Mouse (Mus musculus) urinary bladder, postnatal 25 days (tissue): ENCODE data around the gene Selp.

Experiments used
- DNase-seq: peaks from one replicate; pipeline ENCODE4 v3.0.0; 2022; ENCODE audit warnings: low spot score

Selp gene

DNA sequence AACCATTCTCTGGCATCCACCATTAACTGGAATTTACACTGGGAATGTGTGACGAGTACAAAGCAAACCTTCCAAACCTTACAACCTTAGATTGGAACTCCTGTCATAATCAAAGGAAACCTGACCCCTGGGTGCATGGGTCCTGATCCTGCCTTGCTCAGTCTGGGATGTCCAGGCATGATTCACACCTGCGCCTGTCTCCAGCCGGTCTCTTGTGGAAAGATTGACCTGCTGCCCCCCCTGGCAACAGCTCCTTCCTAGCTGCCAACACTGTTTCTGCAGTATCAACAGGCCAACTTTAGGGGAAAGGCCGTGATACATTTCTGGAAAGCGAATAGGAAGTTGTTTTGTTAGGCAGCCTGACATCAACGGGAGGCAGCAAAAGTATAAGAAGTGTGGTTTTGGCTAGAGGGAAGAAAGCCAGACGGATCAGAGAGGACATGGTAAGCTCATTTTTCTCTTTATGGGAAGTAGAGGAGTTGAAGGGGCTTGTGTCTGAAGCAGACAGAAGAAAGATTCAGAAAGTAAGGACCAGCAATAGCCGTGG is at the start of gene Selp:
Gene Selp (plus strand): TSS at position 318 of the 547 bp plus-strand sequence.
- no peak for DNase-seq

DNA sequence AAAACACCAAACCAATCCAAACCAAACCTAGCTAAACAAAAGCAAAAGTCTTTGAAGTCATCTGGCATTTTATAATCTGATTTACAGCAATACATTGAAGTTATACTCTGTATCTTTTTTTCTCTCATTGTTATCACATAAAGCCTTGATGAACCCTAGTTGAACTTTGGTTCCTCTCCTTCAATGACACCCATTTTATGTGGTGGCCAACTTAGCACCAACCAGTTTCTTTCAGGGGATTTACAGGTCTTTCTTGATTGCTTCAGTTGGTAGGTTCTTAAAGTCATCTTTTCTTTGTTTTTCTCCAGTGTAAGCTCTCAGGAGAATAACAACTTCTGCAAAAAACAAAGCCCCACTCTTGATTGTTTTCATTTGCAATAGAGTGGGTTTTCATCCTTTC is 45.8 kb upstream of the Selp start:
- no peak for DNase-seq

DNA sequence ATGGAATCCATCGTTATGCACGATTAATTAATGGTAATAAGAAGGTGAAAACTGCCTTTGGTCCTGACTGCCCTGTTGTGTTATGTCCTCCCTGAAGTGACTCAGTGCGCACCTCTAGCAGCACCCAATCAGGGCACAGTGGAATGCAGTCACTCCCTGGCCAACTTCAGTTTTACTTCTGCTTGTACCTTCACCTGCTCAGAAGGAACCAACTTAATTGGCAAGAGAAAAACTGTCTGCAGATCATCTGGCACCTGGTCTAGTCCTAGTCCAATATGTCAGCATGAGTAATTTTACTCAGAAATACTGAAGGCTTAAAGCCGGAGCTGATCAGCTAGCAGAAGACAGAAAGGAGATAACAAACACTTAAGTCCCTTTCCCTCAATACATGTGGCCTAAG is 44.6 kb upstream of the Selp start:
- DNase-seq, result no peak

DNA sequence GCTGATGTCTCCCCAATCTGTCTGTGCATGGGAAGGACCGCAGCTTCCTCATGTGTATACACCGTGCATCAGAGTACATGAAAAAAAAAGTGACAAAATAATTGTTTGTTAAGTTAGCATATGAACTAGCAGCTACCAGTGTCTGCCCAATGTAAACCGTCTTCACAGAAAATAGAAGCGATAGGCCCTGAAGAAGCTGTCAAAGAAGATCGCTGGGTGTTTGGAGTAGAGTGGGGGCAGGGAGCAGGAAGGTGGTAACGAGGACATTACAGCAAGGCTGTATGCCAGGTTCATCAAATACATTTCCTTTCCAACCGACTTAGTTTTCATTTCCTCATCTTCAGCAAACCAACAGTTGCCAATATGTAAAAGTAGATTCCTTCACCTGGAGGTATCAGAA is 44.0 kb upstream of the Selp start:
- DNase-seq, result no peak

DNA sequence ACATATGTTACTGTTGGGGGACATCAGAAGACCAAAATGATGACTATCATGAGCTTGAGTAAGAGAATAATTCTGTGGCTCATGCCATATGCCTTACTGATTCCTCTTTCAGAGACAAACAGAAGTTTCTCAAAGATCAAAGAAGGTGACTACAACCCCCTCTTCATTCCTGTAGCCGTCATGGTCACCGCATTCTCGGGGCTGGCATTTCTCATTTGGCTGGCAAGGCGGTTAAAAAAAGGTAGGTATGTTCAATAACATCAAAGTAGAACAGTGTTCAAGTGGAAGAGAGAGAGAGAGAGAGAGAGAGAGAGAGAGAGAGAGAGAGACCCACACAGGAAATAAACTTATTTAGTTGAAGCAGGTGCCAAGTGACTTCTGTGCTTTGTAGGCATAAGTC is 43.1 kb upstream of the Selp start:
- DNase-seq, result no peak

DNA sequence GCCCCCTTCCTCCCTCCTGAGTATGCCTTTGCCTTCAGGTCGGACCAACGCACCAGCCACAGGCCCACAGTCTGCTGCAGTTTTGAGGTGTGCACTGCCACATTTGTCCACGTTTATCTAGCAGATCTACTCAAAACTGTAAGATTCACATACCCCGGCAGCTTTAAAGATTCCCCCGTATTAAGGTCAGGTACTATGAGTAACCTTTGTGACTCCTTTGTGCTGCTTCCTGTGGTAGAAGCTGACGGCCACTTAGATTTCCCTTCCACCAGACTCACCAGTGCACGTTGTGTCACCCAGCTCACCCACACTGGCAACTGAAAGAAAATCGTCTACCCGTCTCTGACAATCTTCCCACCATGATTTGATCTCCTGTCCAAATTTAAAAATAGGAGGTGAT is 42.0 kb upstream of the Selp start:
- no peak for DNase-seq

DNA sequence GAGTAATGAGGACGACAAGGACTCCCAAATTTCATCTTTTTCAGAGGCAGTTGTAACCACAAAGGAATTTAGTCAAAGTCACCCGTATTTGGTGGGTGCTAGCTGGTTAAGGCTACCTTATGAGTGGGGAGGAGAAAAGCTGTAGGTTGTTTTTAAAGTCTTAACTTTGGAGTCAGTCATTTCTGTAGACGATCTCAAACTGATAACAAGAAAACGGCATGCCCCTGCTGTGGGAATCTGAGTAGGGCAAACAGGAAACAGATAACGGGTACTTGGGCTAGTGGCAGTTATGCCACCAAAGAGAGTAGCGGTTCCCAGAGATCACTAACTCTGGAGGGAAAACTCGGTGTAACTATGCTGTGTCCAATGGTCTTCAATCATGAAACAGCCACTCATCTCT is 41.3 kb upstream of the Selp start:
- no peak for DNase-seq

DNA sequence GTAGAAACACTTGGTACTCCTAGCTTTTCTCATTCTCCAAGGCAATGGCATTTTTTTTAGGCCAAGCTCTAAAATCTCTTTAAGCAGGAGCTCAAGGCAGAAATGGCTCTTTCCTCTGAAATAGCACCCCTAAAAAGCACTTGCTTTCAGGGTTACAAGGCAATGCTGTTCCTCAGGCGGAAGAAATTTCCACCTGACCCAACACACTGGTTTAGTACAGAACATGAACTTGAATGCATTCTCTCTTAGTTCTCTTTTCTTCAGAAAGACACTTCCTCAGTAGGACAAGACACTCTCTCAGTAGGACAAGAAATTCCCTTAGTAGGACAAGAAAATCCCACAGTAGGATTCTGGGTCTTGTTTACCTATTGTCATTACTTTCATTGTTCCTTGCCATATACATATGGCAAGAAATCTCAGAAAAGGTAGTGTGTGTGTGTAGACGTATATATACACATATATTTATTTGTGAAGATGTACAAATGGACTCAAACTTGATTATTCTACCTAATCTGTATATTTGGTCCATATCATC is 40.4 kb upstream of the Selp start:
- no peak for DNase-seq

DNA sequence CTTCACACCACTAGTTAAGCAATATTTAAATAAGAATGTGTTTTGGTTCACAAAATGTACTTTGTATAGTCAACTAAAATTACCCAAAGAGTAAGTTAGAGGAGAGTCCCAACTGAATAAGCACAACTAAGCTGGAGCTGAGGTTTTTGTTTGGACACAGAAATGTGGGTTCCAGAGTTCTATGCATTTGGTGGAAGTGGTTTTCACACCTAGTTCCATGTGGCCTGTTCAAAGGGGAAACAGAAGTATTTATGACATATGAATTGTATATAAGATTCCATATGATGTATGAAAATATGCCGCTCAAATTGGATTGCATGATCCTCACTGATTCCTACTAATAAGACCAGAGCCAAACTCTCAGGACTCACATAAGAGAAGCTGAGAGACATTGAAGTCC is 39.6 kb upstream of the Selp start:
- DNase-seq, result no peak

DNA sequence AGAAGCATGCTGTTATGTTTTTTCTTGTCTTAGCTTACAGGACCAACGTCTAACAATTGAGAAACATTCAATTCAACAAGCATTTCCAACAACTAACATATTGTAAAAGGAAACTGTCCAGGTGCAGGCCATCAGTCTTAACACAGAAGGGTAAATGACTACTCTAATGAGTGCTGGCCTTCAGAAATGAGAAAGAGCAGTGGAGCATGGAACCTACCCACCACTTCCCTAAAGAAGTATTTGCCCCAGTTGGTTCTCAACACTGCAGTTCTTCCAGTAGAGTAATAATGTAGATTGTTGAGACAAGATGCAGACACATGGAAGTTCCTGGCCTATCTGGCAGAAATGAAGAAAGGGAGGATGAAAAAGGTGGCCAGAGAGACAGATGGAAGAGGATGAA is 38.6 kb upstream of the Selp start:
- no peak for DNase-seq

DNA sequence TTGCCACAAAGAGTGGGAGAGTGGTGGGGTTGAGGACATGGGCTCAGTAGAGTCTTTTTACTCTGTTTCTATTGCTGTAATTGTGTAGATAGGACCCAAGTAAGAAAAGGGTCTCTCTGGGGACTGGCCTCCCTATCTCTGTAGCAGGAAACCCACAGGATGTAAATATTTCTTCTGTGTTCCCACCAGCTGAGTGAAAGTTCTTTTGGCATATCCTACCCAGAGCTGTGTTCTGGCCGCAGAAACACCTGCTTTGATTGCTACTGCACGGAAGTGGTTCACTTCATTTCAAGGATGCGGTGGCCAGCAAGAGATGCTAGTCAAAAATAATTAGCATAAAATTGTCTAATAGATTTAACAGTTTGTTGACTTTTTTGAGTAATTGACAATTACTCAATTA is 38.0 kb upstream of the Selp start:
- DNase-seq, result no peak

DNA sequence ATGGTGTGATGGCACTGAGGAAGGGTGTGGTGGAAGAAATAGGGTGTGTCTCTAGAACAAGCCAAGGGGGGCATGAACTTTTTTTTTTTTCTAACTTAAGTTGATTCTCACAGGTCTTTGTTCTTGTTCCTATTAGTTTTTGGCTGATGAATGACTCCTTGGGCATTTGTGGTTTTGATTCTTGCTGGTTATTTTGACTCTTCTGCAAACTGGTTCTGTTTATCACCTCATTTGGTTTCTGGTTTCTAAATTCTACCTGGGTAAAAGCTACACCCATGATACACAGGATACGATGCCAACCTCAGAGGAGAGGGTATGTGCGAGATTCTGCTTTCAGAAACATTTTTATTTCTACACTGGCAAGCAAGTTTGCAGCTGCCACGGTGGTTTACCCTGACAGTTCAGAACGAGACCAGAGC is 36.7 kb upstream of the Selp start:
- DNase-seq, result no peak

DNA sequence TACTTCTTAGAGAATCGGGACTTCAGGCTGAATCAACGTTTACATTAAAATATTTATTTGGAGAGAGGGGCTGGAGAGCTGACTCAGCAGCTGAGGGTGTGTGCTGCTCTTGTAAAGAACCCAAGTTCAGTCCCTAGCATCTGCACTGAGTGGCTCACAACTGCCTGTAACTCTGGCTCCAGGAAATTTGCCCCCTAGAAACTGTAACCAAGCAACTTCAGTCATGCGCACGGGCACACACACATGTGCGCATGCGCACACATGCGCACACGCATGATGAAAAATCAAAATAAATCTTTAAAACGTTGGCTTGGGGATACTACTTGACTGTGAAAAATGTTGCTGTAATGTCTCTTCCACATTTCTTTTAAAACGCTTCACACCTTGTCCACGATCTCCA is 36.0 kb upstream of the Selp start:
- DNase-seq, result no peak

DNA sequence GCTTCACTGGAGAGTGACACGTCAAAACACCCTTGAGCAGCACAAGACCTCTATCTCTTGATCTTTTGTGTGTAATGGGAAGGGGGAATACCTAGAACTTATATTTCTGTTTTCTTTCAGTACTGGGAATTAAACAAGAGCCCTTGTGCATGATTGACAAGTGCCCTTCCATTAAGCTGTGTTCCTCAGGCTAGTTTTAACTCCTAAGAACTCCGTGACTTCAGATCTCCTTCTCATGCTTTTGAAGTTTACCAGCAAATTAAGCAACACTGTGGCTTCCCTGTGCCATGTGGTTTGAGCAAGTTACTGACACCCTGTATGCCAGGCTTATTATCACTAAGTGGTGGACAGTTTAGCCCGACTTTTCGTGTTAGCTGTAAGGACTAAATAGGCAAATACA is 32.0 kb upstream of the Selp start:
- no peak for DNase-seq

DNA sequence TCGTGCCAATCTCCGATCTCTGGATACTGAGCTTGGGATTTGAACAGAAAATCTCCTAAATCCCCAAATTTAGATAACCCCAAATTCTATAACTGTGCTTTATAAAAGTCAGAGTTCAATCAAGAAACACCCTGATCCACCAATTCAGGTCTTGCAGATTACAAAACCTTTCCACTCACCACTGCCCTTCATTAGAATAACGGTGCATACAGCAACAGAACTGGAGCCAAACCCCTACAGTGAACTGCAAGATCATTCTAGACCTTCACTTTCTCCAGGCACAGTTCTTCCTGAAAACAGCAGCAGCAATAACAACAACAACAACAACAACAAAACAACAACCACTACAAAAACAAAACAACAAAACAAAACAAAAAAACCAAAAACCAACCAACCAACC is 28.3 kb upstream of the Selp start:
- no peak for DNase-seq

DNA sequence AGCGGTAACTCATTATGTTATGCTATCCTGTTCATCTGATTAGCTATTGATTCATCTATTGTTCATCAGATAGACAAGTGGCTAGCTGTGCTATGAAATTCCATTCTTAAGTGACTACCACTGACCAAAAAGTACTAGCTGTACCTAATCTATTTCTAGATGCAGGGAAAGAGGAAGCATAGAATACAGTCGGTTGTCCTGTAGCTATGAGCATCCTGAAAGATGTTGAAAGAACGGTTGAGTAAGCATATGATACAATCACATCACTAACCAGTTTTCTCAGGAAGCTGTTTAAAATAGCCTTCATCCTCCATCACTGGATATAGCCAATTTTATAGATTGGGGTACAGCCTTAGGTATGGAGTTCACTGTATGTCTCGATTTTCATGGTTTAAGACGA is 27.2 kb upstream of the Selp start:
- no peak for DNase-seq

DNA sequence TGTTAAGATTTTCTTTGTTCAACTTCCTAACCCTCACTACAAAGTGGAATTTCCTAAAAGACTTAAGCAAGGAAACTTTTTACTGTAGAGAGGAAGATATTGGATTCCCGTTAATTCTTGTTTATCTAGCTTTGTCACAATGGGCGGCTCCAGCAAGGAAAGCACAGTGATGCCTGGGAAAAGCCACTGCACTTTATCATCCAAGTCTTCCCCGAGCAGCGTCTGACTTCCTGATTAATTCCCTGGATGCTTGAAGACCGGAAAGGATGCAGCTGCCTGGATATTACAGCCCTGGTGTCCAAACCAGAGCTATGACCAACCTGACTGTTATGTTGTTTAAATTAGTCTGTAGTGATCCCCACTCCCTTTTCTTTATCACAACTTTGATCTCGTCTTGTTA is 18.3 kb upstream of the Selp start:
- no peak for DNase-seq

DNA sequence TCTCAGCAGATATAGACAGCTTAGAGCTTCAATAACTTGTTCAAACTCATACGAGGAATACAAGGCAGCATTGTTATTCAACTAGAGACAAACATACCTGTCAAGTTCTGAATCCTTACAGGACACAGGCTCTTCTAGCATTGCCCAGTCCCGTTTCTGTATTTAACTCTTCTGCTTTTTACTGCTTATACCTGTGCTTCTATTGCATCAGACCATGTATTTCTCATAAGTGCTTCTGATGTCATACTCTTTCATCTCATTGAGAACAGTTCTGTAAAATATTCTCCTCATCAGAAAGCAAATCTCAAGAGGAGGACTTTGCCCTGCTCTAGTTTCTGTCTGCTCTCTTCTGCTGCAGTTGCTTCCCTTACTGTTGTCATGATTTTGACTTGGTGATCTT is 17.2 kb upstream of the Selp start:
- no peak for DNase-seq

DNA sequence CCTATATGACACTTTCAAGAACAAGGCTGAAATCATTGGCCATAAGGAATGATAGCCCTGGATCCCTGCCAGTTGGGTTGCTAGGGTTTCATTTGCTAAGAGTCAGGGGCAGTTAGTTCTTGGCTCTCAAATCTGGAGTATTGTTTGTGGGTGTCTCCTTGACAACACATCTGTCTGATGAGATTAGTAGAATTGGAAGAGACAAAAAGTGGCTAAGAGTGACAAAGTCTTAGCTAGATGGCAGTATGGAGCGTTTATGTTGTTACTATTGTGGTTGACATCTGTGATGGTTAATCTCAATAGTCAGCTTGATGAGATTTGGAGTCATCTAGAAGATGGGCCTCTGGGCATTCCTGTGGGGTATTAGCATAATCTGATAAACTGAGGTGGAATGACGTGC is 16.7 kb upstream of the Selp start:
- no peak for DNase-seq

DNA sequence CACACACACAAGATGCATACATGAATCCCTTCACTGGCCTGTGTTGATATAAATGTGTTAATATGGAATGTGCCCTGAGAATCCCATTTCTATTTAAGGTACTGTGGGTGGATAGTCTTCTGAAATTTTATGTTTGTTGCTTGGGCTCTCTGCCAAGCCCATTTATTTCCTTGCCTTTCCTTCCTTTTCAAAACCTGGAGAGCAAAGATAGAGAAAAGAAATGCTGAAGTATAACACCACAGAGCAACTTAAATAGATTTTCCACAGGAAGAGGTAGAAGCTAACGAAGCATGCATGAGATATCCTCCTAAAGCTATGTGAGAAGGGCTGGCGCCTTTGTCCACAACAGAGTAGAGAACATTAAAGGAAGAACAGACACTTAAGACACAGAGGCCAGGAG is 5.3 kb upstream of the Selp start:
- no peak for DNase-seq

DNA sequence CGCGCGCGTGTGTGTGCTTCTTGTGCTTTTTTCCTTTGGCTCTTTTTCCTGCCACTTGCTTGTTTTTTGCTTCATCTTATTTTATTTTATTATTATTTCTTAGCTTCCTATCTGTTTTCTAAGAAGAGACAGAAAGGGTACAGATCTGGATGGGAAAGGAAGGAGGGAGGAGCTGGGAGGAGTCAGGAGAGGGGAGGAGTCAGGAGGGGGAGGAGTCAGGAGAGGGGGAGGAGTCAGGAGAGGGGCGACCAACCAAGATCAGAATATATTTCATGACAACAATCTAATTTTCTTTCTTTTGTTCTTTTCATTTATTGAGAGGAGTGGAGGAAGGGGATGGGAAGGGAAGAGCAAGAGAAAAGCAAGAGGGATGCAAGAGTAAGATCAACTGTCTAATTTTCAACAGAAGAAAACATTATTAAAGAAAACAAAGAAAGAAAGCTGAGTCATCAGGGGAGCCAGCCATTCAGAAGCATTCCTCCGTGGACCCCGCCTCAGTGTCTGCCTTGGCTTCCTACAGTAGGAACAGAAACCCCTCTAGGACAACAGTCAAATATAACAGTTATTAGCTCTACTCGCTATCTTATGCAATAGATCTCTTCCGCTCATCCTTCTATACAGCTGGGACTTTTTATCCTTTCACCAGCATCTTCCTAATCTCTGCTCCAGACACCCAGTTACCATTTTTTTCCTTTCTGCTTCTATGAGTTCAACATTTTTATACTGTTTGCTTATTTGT is 4.3 kb upstream of the Selp start:
- no peak for DNase-seq

DNA sequence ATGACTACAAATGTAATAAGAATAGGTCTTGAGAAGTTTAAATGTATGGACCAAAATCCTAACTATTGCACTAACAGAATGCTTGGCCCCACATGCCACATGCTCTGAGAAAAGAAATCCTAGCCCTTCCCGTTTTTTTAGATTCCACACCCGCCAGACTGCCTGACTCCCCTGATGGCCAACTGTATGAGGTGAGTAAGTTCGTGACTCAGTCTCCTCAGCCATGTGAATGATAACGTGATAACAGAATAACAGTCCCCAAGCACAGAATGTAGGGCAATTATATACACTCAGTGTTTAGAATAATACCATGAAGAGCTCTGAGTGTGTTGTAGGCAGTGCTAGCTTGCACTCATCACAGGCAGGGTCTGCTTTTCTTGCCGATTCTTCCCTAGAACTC is 784 bp upstream of the Selp start:
- DNase-seq, result no peak

DNA sequence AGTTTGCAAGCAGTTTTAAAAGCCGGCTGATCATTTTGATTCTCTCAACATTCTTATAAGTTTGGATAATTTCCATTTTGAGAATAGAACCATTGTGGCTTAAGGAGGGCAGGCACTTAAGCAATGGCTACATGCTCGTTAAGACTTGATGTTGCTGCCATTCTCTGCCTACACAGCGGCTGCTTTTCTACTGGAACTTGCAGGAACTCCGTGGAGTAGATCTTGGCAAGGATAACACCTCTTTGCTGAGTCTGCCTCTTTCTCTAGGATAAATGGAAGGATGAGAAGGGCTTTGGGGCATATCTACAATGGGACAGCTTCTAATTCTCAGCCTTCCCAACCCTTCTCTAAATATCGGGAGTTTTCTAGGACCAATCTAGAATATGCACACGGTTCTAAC is 583 bp downstream of the Selp start:
- no peak for DNase-seq

DNA sequence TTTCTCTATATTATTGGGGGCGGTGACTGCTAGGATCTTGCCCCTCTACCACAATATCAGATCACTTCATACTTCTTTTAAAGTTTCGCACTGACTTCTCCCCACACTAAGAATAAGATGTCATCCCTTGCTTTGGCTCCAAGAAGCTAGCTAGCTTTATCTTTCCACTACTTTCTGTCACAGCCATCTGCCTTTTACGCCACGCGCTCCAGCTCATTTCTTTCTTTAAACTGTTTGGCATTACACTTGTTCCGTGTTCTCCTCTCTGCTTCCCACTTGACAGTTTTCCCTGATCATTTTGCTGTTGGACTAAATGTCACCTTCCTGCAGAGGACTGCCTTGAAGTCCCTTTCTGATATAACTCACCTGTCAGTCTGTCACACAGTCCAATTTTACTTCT is 2.8 kb downstream of the Selp start:
- no peak for DNase-seq
